Mouse (Mus musculus) right cerebral cortex, postnatal 14 days (tissue): Measurements from ENCODE around the gene Mad1l1.

ENCODE experiments used
- DNase-seq: peaks from one replicate; pipeline ENCODE4 v3.0.0; 2022

Gene Mad1l1

DNA sequence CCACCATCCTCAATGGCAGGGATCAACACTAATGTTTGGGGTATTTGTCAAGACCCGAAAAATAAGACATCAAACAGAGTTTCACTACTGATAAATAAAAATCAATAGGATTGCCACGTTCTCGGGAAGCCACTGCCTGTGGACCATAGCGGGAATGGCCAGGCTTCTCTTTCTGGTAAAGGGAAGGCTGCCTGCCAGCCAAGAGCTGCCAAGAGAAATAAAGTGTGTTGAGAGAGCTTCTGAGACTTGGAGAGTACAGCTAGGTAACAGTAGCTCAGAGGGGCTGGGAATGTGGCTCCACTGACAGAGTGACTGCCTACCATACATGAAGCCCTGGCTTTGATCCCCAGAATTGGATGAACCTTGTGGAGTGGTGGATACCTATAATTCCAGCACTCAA lies 108.4 kb downstream of the Mad1l1 start:
- no peak for DNase-seq

DNA sequence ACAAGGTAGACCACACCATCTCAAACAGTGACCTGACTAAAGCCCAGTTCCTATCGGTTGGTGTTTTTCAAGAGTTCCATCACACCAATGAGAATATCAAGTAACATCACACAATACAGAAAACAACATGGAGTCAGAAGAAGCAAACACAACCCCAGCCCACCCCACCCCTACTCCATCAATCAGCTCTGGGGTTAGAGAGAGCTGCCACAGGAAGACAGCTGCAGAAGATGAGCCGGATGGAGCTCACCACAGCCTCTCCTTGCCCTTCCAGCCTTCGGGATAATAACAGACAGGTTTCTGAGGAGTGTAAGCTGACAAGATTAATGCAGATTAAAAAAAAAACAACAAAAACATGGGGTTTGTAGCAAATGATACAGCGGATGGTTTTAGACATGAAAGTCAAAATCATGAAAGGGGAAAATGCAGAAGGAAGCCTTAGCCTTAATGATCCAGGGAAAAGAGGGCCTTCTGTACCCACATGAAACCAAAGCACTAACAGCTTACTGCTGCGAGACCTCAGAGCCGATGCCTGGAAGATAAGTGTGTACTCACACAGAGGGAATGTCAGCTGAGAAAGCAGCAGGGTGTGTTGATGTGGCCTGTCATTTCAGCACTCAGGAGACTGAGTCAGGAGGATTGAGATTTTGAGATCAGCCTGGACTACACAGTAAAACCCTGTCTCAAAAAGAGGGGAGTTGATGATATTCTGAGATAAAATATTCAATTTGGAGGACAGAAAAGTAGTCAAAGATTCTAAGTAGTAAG lies 110.8 kb downstream of the Mad1l1 start:
- no peak for DNase-seq

DNA sequence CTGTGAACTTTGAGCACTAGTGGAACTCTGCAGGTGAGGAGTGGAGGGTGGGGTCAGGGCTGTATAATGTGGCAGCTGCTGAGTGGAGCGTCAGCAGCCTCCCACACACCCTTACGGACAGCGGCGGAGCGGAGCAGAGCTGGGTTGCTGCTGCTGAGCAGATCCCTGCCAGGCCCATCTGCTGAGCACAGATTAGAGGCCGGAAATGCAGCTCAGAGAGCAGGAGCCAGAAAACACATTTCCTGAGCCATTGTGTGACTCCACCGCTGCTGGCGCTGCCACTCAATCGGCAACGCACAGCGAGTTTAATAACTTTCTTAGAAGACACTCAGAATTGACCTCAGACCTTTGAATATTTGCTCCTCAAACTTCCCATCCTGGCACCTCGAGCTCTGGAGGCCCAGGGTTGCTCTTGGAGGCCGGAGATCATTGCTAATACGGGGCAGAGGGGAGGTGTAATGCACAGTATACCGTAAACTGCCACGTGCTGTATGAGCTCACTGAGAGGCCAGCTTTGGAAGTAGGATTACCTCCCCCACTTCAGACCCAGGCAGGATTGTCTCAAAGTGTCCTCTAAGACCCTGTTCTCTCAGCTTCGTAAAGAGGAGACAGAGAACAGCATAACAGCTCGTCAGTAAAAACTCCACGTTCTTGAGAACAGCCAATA lies 112.5 kb downstream of the Mad1l1 start:
- peak; percentile 41 for DNase-seq

DNA sequence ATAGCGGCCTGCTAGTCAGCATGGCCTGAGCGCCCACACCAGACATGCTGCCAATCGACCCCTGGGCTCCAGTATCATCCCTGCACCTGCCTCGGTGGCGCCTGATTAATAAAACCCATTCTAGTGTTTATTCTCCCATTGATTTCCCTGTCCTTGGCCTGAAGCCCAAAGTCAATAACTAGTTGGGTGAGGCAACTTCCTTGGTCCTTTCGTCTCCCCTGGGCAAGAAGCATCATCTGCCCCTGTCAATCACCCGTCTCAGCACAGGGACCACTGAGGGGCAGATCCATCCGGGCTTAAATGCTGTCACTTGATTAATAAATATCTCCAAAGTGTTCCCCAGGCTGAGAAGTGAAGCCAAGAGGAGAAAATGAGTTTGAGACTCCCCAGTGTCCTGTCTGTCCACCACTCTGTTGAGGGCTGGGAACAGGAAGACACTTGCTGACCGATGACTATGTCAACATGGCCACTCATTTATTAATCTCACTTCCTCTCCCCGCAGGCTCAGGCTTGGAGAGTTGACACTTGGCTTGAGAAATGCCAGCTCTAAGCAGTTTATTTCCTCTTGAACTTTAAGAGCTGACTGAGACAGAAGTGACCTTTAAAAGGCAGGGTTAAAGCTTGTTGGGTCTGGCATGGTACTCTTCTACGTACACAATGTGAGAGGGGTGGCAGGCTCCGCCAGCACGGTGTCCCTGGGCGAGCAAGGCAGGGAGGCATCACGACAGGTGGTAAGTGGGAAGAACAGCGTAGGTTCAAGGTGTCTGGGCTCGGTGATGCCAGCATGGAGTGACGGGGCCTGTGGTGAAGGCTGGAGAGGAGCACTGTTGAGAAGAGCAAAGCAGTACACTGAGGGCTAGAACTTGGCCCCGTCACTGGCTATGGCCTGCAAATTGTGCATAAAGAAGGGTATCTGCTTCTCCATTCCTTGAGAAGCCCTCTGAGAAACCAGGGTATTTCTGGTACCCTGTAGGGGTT lies 114.3 kb downstream of the Mad1l1 start:
- no peak for DNase-seq

DNA sequence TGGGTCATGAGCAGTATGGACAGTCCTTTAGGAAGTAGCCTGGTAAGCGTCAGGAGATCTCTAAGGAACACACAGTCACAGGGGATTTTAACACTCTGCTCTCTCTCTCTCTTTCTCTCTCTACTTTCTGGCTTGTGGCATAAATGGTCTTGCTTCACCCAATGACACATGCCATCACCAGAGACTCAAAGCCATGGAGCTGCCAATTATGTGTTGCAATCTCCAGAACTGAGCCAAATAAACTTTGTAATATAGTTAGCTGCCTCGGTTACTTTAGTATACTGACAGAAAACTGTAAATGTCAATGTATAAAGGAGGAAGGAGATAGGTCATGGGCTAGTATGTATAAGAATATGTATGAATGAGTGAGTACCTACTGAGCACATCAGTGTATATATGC lies 115.4 kb downstream of the Mad1l1 start:
- no peak for DNase-seq

DNA sequence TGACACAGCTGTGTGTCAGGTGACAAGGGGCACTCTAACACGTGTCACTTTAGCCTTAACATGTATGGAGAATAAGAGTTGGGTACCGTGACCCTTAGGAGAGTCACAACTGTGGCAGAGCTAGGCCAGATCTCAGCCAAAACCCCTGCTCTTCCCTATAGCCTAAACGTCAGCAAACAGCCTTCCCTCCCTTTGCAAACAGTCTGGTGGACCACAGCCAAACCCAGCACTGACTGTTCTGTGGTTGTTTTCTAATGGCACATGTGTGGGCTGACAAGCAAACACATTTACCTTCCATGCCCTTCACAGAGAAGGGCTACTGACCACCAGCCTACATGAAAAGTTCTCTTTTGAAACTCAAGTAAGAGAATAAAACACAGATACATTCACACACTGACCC lies 116.9 kb downstream of the Mad1l1 start:
- no peak for DNase-seq

DNA sequence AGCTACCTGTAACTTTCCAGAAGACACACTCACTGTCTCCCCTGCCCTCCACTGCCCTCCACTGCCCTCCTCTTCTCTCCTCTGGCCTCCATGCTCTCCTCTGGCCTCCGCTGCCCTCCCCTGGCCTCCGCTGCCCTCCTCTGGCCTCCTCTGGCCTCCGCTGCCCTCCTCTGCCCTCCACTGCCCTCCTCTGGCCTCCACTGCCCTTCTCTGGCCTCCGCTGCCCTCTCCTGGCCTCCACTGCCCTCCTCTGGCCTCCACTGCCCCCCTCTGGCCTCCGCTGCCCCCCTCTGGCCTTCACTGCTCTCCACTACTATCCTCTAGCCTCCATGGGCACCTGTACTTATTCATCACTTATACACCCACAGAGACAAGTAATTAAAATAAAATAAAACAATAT lies 117.3 kb downstream of the Mad1l1 start:
- DNase-seq: no peak

DNA sequence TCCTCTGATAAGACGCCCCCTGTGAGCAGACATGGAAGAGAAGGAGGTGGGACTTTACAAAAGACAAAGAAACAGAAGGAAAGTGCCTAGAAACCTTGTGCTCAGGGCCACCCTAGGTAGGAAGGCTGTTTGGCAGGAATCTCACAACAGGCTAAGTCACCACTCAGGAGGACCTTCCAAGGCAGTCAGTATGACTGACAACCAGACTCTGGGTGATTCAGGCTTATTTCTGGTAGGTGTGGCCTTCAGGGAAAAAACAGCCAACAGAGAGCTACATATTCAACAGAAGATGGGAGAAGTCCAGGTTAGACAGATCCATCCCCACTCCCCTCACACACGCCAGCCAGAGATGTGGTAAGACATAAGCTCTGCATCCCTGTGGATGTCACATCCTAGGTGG lies 118.9 kb downstream of the Mad1l1 start:
- DNase-seq: no peak

DNA sequence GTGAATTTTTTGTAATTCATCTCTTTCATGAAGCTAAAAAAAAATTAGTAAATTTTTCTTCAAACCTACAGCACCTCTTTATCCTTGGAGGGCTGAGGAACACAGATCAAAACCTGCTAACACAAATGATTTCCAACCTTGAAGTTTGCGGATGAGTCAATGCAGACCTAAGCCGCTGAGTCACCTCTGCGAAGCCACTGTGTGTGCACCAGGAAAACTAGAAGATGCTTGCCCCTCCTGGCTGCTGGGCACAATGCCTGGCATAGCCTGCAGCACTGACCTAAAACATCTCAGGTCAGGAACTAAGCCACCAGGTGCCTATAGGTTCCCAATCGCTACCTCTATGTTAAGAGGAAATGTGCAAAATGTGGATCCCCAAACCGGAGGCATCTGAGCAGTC lies 119.8 kb downstream of the Mad1l1 start:
- no peak for DNase-seq

DNA sequence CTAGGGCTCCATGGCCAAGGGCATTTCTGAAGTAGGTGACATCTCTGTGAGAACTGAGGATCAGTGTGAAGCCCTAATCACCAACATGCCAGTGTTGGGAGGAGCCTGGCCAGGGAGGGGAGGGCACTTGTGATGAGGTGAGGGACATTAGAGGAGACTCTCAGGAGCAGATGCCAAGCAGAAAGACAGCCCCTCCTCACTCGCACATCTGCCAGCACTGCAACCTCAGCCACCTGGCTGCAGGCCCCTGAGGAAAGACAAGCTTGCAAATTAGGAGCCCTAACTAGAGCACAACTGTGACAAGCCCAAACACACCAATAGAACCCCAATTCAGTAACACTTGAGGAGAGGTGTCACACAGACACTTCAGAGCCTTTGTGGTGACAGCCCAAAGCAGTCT lies 120.2 kb downstream of the Mad1l1 start:
- no peak for DNase-seq

DNA sequence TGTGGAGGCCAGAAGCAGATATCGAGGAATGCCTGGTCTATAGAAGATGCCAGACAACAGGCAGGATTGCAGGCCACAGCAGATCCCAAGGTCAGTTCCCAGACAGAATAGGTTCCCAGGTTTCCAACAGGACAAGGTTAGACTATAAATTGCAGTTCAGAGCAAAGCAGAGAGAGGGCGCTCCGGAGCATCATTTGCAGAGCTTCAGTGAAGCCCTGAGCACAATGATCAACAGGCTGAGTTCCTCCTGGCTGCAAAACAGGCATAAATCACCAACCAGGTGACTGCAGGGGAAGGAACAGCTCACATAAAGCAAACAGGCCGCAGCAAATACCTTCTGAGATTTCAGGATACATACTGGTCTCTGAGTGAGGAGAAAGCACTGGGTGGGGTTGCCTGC lies 123.6 kb downstream of the Mad1l1 start:
- DNase-seq: peak; percentile 83

DNA sequence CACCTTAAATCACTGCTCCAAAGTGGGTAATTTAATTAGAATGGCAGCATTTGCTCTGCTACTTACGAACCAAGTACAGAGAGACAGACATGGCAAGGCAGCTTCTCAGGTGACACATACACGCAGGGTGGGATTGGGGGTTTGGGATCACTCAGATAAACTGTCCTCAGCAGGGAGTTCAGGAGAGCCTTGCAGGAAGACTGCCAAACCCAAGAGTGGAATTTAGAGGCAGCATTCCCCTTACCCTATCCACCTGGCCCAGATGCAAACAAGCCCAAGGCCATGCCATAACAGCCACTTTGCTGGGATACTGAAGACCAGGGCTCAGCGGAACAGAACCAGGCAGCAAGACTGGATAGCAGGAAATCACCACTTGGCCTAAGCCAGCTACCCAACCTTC lies 124.9 kb downstream of the Mad1l1 start:
- no peak for DNase-seq

DNA sequence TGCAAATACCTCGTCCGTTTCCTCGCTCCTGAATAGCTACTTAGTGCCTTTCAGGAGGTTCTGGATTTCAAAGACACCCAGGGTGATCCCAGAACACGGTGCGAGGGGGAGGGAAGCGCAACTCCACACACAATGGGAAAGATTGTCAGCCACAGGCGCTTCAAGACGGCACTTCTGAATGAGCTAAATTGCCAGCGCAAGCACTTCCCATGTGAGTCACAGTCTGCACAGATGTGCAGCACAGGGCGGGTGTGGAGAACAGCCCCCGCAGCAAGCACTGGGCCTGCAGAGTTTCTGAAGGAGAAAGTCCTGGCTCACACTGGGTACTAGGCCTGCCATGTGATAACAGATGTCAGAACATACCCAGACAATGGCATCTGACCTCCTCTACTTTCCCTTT lies 127.2 kb downstream of the Mad1l1 start:
- DNase-seq: peak; percentile 42

DNA sequence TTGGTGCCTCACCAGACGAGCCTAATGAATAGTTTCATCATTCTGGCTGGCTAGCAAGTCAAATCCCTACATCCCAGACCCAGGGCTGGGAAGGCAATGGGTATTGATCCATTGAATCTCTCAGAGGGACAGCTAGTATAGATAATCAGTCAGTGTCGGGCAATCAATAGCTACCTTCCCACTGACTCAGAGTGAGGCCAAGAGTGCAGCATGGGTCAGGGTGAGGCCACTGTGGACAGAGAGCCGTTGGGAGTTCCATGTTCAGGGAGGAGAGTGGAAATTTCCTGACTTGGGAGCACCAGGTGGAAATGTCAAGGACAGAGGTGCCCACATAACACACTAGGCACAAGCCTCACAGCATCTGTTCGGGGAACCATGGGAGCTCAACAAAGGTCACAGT lies 129.8 kb downstream of the Mad1l1 start:
- DNase-seq: no peak

DNA sequence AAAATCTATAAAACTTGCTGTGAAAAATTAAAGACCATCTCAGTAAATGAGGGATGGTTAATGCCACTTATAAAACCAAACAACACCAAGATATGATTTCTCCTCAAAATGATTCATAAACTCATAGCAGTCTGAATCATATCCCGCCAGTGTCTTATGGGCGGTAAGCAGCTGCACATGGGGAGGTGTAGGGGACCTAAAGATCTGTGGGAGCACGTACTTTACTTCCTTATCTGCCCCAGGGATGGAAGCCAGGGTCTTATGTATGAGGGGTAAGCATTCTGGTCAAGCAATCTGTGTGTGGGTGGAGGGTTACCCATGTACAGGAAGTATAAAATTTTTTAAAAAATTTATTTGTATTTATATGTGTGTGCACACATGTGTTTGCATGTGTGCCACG lies 135.0 kb downstream of the Mad1l1 start:
- DNase-seq: no peak

DNA sequence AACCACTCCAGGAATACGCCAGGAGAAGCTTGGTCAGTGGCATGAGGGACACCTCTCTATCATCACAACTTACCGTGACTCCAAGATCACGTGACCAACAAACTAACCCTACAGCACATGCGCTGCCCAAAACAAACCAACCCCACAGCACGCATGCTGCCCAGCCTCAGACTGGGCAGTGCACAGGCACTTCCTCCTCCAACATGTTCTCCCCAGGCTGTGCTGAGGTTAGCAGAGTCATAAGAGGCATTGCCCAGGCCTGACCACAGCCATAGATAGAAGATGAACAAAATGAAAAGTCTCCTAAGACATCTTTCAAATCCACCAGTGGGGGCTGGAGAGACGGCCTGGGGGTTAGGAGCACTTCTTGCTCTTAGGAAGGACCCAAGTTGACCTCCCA lies 135.6 kb downstream of the Mad1l1 start:
- no peak for DNase-seq

DNA sequence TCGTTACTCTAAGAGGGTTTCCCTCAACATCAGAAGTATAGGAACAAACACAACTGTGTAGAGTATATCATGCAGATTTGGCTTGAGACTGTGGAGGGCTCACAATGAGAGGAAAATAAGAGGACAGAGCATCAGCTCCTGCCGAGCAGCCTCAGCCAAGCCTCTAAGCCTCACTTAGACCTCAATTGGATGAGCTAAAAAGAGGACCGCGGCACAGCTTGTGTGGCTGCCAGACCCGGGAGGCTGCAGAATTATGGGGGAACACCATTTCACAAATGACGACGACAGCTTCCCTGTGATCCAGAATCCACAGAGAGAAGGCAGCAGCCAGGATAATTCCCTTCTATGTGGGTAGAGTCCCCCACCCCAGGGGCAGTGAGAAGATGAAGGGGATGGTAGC lies 138.0 kb downstream of the Mad1l1 start:
- DNase-seq: no peak

DNA sequence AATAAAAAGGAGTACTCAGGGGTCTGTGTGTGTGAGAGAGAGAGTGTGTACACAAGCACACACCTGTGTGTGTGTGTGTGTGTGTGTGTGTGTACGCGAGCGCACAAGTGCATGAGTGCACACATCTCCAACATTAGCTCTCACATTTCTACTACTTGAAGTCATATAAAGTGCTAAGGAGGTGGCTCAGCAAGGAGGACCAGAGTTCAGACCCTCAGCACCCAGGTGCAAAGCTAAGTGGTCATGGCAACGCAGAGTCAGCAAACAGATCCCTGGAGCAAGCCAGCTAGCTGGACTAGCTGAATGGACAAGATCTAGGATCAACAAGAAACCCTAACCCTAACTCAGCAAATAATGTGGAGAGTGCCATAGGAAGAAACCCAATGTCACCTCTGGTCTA lies 139.0 kb downstream of the Mad1l1 start:
- DNase-seq: no peak

DNA sequence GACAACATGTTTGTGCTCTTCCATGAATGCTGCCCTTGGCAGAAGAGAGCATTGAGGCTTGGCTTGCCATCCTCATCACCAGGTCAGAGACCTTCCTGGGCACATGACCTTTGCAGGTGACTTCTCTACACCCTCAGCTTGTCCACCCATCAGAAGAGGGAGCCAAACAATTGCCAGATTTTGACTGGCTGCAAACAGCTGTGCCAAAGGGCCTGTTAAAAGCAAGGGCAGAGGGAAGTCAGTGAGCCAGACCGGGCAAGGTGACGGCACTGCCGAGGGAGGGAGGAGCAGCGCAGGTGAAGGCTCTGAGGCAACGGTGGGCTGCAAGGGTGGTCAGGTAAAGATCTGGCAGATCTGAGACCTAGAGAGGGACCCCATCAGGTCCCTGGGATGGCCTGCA lies 141.3 kb downstream of the Mad1l1 start:
- no peak for DNase-seq

DNA sequence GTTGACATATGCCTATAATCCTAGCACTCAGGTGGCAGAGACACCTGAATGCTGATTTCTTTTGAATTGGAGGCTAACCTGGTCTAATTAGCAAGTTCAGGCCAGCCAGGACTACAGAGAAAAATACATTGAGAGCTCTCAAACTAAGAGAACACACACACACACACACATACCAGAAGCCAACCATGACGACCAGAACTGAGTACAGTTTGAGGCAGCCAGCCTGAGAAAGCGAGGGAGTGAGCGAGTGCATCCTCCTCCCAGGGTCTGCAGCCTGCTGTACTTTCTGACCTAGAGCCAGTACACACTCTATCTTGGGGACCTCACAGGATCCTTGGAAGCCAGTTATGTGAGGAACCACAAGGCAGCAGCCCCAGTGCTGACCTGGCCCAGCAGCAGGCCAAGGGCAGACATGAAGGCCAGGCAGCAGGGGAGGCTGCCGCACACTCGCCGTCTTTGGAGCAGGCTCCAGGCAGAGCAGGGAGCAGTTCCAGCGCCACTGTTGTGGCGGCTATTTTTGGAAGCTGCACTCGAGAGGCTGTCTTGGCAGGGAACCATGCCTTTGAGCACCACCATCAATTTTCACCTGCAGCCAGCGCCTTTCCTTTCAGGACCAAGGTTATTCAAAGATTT lies 143.2 kb downstream of the Mad1l1 start:
- no peak for DNase-seq

DNA sequence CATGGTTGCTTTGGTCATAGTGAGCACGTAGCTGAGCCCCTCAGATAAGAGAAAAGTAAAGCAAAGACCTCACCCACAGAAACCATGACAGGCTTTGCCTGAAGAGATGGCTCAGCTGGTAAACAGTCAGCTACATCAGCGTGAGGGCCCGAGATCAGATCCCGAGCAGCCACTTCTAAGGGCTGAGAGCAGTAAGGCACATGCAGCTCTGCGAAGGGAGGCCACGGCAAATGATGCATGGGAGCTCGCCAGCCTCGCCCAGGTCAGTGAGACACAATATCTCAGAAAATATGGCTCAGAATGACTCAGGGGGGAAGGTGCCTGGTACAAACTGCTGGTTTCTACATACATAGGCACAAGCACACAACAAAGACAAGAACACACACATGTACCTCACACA lies 143.8 kb downstream of the Mad1l1 start:
- DNase-seq: no peak

DNA sequence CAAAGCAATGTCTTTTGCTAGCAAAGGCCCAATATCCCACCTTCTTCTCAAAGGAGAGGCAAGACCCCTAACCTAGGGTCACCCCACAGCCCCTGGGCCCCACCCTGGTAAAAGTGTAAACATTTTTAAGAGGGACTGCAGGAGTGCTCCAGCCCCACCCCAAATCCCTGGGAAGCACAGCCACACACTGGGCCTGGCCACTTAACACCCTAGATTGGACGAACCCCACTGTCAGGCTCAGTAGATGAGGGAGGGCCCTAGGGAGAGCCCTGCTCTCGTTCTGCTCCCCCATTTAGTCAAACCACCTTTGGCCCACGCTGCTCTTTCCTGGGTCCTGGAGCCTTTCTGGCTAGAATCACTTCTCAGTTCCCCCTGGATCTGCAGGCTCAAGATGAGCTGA lies 145.0 kb downstream of the Mad1l1 start:
- DNase-seq: no peak

DNA sequence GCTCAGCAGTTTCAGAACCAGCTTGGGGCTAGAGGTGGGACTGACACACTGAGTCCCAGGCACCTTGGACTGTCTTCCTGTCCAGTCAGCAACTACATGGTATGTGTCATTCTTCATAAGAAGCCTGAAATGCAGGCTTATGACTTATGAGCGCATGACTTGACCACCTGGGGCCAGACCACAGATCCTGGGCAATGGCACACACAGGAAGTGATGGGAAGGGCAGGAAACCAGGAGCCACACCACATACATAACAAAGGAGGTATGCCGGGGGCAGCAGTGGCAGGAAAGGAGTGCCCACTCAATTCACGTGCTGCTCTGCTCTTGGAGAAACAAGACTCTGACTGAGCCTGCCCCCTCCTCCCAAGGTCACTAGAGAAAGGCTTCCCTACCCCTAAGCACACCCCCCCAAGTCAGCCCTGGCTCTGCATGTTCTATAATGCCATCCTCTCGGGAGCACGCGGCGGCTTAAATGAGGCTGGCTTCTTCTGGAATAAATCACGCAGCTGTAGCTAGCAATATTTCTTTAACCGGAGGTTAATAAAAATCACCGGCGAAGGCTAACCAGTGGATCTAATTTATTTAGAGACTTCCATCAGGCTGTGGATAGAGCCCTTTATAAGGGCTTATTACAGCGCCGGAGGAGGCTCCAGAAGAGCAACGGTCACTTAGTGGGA lies 146.4 kb downstream of the Mad1l1 start:
- DNase-seq: no peak
